Mouse (Mus musculus) urinary bladder, adult 2 months (tissue): ENCODE results near the gene Surf6. TPM values are rescaled to one million over a fixed set of nuclear protein-coding genes. Genes with fewer than 3 reads are reported as not detected.

Experiments used
- DNase-seq: peaks from one replicate; pipeline ENCODE4 v3.0.0; 2022; ENCODE audit warnings: low spot score
- polyA plus RNA-seq: library from polyadenylated mRNA; depleted of rRNA; stranded (reverse); fragments of >200 nt; gene quantifications from 2 replicates; pipeline ENCODE4 v1.2.3, GENCODE M21; 2012; rRNA removed

The Surf6 gene
- 15.7 and 16.3 TPM in 2 replicates for polyA plus RNA-seq

DNA sequence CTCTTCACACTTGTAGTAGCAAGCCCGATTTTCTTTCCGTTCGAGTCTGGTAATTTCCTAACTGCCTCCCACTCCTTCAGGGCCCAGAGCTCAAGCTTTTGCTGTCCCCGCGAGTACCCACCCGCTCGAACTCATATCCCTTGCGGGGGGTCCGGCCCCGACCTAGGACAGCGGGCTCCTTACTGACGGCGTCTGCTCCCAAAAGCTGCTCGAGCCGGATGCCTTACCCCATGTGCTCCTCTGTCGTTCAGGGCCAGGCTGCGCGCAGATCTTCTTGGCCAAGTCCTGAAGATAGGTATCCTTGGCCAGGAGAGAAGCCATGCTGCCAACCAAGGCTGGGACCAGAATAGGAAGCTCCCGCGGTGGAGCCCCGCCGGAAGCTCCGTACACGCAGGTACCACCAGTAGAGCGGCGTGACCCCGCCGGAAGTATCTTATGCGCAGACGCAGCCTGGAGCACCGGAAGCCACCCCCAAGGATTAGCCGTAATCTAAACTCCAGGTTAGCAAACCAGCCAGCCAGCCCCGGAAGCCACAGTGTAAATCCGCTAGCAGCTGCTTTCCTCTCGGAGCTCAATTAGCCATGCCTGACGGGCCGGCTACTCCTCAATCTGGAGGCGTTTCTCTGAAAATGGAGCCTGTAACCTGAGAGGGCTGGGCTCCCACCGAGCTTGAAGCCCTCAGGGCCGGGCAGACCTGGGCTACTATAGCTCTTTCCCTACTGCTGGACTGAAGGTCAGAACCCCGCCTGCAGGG is at the start of gene Surf6:
Gene Surf6, minus strand, starts transcription at position 413 of the 754 bp plus-strand sequence.
- DNase-seq, result peak; percentile 86

GRCm38 (mm10) chr2:26952193-26952592 is 49.5 kb upstream of the Surf6 start:
- DNase-seq, result no peak

DNA sequence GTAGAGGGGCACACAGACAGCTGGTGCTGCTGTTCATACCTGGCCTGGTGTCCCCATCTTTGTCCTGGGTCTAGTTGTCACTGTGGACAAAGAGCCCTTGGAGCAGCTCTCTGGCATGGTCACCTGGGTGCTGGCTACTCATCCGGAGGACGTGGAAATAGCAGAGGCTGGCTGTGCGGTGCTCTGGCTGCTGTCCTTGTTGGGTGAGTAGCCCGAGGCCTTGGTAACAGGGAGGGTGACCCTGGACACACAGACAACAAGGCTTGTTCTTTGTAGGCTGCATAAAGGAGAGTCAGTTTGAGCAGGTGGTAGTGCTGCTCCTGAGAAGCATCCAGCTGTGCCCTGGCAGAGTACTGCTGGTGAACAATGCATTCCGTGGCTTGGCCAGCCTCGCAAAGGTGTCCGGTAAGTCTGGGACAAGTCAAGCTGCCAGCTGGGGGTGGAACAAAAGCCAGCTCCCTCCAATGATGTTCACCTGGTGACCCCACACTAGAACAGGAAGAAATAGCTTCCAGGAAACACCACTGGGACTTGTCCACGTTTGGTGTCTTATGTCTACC is 48.7 kb upstream of the Surf6 start:
- DNase-seq, result no peak

DNA sequence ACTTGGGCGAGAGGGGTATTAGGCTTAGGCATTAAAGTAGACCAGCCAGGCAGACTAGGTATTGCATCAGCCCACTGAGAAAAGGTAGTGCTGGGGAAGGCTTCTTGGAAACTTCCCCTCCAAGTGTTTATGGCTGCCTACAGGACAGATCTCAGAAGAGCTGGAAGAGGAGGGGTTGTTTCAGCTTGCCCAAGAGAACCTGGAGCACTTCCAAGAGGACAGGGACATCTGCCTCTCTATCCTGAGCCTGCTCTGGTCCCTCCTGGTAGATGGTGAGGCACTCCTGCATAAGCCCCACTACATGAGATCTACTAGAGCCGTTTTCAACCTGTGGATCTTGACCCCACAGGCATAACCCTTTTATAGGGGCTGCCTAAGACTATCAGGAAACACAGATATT is 47.7 kb upstream of the Surf6 start:
- no peak for DNase-seq

- no peak for DNase-seq
These were observed 40.6 kb upstream of the Surf6 start for GRCm38 (mm10) chr2:26943253-26943652.

- no peak for DNase-seq
These were observed 38.9 kb upstream of the Surf6 start for GRCm38 (mm10) chr2:26941539-26941938.

- no peak for DNase-seq
These were observed 33.7 kb upstream of the Surf6 start for GRCm38 (mm10) chr2:26936425-26936824.

DNA sequence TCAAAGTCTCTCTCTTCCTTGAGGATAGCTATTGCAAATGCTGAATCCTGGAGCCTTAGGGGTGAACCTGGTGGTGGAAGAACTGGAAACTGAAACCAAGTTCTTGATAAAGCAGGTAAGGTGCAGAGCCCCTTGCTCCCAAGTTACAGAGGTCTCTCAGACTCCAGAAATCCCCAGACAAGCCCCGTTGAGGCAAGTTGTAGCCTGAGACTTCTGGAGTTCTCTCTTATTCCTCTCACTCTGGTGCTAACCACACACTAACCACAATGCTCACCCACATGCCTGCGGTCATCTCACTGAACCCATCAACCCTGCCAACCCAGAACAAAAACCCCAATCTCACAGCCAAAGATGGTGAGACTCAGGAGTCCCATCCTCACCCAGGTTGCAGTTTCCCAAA is 32.6 kb upstream of the Surf6 start:
- DNase-seq, result no peak

DNA sequence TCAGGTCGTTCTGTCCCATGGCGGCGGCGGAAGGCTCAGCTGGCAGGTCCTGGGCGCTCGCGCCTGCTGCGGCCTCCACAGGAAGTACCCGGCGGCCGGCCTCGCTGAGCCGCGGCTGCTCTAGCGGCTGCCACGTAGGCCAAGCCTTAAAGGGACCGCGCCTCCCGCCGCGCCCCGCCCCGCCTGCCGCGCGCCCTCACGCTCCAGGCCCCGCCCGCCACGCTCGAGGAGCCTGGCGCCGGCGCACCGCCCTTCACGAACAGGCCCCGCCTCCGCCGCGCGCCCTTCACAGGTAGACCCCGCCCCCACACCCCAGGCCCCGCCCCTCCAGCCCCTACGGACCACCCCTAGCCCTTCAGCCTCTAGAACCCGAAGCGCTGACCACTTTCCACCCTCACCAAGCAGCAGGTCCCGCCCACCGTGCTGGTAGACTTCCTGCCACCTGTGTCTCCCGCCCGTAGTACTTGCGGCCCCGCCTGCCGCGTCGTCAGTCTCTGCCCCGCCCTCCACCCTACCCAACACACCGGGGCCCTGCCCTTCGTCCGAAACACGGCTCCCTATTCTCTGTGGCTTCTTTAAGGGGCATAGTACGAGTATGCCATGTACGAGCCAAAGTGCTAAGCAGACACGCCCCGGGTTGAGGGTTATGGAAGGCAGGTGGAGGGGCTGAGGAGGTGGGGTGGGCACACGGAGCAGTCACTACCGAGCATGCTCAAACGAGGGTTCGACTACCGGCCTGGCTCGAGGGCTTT is 30.8 kb upstream of the Surf6 start, which contains the start of the genes Surf4 and Stkld1:
Gene Surf4, minus strand, starts transcription at position 625 of the 752 bp plus-strand sequence.
Gene Stkld1, plus strand, starts transcription at position 744 of the 752 bp plus-strand sequence.
- DNase-seq, result peak; percentile 86

DNA sequence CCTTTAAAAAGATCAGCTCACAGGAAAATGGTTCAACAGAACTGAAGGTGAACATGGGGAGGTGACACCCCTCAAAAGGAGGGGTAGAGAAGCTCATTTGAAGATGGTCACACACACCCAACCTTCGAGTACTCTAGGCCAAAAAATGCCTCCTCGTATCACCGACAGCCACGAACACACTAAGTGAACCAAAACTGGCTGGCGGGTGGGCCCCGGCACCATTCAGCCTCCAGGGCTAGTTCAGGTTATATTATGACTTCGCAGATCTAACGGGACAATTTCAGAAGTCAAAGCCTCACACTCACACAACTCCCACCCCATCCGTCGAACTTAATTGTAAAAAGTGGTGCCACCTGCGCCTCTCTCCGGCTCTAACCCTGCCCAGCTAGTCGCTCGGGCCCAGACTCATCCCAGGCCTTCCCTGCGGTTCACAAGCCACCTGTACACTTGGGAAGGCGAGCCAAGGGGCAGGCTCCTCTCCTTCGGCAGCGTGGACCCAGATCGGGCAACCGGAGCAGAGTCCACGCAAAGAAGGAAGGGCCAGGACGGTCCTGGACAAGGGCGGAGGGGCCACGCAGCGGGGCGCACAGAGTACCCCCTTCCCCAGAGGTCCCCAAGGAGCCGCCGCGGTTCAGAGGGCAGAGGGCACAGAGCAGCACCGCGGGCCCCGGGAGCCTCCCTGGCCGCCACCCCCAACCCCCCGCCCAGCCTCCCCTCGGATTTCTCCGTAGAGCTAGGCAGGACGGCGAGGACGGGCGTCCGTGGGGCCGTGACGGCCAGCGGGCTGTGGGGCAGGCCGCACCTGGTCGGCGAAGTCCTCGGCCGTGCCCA is 30.0 kb upstream of the Surf6 start:
- DNase-seq, result no peak

- DNase-seq, result no peak
These were observed 27.7 kb upstream of the Surf6 start for GRCm38 (mm10) chr2:26930390-26930789.

- DNase-seq, result no peak
These were observed 25.2 kb upstream of the Surf6 start for GRCm38 (mm10) chr2:26927745-26928476.

DNA sequence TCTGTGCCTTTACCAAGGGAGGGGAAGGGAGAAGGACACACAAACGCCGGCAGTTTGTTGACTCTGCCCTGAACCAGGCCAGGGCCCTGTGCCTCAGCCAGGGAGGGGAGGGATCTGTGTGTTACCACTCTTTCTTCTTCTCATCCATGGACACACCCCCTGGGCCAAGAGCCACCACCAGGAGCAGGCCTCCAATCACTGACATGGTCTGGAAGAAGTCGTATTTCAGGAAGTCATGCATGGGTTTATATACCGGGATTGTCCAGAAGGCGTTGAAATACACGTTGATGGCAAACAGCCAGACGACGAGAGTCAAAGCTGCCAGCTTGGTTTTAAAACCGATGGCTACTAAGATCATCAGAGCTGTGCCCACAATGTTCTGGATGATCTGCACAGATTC is 19.1 kb upstream of the Surf6 start:
- DNase-seq, result no peak

DNA sequence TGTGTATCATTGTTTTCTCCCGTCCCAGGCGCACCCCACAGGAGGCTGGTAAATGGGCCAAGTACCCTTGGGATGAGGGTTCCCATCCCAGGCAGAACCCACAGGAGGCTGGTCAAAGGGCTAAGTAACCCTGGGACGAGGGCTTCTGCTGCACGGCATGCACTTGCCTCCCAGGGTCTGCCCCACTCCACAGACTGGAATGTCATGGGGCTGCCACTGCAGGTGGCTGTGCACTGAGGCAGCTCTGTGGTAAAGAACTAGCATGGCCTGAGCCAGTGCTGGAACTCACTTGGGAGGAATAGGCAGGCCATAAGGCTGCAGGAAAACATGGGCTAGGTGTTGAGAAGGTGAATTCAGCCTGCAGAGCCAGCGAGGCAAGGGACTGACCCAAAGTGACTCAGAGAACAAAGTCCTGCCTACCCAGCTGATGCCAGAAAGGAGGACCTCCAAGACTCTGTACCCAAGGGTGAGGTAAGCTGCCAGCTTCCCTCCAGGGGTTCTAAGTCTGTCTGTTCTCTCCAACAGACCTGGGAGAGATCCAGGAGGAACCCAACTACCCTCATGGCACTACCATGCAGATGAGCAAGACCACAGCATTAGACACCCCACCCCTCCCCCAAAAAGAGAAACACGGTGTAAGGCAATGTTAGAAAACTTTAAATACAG is 17.6 kb upstream of the Surf6 start:
- DNase-seq, result no peak

GRCm38 (mm10) chr2:26919684-26920083 is 17.0 kb upstream of the Surf6 start:
- DNase-seq, result no peak

DNA sequence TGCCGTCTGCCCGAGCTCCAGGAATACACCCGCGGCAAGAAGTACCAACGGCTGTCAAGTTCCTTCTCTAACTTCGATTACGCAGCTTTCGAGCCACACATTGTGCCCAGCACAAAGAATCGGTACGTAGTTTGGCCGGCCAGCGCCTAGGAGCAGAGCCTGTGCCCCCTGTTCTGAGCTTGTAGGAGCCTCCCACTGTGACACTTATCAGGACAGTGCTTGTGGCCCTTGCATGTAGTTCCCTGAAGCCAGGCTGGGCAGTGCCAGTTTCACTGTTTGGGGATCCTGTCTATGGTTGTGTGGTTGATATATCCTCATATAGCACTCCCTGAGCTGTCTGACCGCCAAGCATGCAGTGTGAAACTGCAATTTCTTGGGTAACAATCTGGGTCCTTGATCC is 14.1 kb upstream of the Surf6 start:
- no peak for DNase-seq

- peak; percentile 62 for DNase-seq
These were observed 13.4 kb upstream of the Surf6 start, which contains the start of the genes Surf2 and Surf1 for GRCm38 (mm10) chr2:26915927-26916728. Surf2 (plus strand) TSS chr2:26916367. Surf1 (minus strand) TSS chr2:26916530.

- DNase-seq, result no peak
These were observed 11.7 kb upstream of the Surf6 start for GRCm38 (mm10) chr2:26914148-26914941.
